Mouse (Mus musculus) naive thymus-derived CD4-positive, alpha-beta T cell, adult 2 months (primary cell): ENCODE results near the gene Micall2.

Experiments
- DNase-seq: peaks from one replicate; pipeline ENCODE4 v3.0.0-alpha.2; 2011; ENCODE audit warnings: low read depth

The Micall2 gene

GRCm38 (mm10) chr5:139681832-139682630 is 54.1 kb downstream of the Micall2 start:
- no peak for DNase-seq

- no peak for DNase-seq
These were observed 60.5 kb downstream of the Micall2 start for GRCm38 (mm10) chr5:139675707-139675967.

GRCm38 (mm10) chr5:139674940-139675706 is 61.0 kb downstream of the Micall2 start:
- no peak for DNase-seq

- no peak for DNase-seq
These were observed 66.8 kb downstream of the Micall2 start for GRCm38 (mm10) chr5:139669380-139669779.

- DNase-seq = no peak
These were observed 67.6 kb downstream of the Micall2 start for GRCm38 (mm10) chr5:139668494-139668893.

- no peak for DNase-seq
These were observed 69.6 kb downstream of the Micall2 start for GRCm38 (mm10) chr5:139666496-139666895.

GRCm38 (mm10) chr5:139665375-139665774 is 70.8 kb downstream of the Micall2 start:
- DNase-seq = no peak

GRCm38 (mm10) chr5:139661713-139662112 is 74.4 kb downstream of the Micall2 start:
- no peak for DNase-seq

GRCm38 (mm10) chr5:139659307-139659706 is 76.8 kb downstream of the Micall2 start:
- DNase-seq = no peak

- DNase-seq = no peak
These were observed 77.3 kb downstream of the Micall2 start for GRCm38 (mm10) chr5:139658865-139659264.

GRCm38 (mm10) chr5:139657959-139658602 is 78.1 kb downstream of the Micall2 start:
- no peak for DNase-seq
